Mouse (Mus musculus) left cerebral cortex, postnatal 10 days (tissue): ENCODE measurements at regions not wholly inside any gene's neighbourhood (a gene's known extent, or its start where the extent isn't known, plus 50 kb on each side); places are given as distances from the start of the nearest gene placed in this dataset.

Experiments used
- DNase-seq, 2 experiments: peaks; one replicate each; pipeline ENCODE4 v3.0.0; 2021 to 2022; ENCODE audit warnings: low spot score in 2 of 2, mixed read lengths in 1 of 2; ENCODE audit errors: extremely low spot score in 1 of 2
- intact Hi-C: fragments of 180-260 bp; cut with DNase I; formaldehyde crosslinking; loops from one replicate; pipeline ENCODE4 v1.15.1; 2025

DNA sequence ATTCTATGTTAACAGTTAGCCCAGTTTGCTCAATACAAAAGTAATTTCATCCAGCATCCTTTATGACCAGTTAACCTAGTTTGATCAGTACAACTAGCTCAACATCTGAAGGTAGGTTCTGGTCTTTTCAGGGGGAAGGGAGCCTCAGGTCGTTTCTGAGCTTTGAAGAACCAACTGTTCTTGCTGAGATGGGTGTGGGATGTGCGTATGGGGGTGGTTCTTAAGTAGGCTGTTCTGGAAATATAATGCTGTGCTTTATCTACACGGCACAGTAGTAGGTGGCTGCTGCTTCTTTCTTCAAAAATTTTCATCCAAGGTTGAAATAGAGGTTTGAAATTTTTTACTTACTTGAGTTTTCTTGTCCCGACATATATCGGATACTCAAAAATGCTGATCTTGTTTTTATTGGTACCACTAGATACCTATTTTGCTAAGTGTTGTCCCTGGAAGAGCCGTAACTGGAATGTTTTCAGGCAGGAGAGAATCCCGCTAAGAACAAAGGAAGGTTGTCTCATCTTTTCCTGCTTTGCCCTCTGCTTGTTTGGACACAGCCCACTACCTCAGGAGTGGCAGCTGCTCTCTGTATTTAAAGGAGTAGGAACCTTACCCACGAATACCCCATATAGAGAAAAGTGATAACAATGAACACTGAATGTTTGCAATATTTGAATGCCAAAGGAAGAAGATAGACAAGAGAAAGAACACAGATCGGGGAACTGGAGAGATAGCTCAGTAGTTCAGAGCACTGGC is 275.5 kb downstream of the Cdh10 start:
- intact Hi-C loops, result no loop called here

DNA sequence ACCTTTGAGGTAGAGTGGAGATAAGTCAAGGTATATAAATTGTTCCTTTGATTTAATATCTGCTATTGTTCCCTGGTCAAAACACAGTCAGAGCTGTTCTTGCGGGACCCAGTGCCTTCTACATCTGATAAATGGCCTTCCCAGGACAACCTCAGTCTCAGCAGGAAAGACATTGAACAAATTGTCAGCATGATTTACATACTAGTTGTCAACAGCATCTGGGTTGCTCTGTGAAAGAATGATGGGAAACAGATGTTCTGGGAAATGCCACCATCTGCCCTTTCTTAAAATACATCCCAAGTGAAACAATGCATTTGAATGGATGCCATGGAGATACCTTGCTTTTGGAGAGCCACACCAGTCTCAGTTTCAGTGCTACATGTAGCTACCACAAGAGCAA is 296.2 kb downstream of the Cdh10 start:
- no peak for DNase-seq
- intact Hi-C loops, result no loop called here

More for the DNA sequence above, 275.5 kb downstream of the Cdh10 start:
- DNase-seq, result no peak

DNA sequence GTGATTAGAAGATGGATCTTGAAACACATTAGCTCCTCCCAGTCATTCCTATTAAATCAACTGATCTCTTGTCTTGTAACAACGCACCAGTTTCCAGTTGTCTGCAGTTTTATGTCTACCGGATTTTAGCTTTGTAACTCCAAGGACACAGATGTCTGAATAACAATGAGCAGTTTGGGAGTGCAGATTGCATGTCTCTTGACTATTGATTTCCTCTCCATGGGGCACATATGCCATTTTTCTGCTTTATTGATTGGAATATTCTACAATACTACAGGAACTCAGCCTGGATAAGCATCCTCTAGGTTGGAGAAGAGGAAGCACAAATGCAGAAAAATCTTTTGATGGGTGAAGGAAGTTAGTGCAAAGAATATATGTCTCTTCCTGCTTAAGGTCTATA is 300.2 kb downstream of the Cdh10 start:
- intact Hi-C loops, result no loop called here
- DNase-seq, result no peak

DNA sequence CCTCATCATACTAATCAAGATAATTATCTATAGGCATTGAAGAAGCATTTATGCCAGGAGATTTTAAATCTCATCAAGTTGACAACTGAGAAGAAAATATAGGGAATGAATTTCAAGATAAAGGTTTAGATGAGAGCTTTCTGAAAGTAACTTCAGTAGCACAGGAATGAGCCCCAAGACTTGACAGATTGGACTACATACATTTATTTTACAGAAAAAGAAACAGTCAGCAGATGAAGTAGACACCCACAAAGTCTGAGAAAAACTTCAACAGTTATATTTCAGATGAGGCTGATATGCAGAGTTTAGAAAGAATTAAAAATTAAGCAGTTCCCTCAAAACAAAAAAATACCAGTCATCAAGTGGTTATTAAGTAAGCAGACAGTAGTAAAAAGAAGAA is 308.7 kb downstream of the Cdh10 start:
- intact Hi-C loops, result no loop called here
- no peak for DNase-seq

DNA sequence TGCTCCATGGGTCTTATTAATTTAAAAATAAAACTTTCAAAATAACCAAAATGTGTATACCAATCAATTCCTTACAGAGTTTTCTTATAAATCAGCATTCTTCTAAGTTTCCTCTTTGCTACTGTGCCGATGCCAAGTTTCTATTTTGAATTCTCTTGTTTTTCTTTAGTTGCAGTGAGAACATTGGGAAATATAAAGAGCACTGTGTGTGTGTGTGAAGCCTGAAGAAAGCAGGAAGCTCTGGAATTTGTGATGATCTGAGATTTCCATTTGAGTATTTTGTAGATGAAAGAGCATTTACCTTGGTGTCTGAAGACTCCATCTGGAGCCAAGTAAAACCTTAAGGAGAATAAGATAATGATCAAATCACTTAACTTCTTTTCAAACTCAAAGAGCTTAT is 310.6 kb downstream of the Cdh10 start:
- DNase-seq, result no peak
- intact Hi-C loops, result no loop called here

DNA sequence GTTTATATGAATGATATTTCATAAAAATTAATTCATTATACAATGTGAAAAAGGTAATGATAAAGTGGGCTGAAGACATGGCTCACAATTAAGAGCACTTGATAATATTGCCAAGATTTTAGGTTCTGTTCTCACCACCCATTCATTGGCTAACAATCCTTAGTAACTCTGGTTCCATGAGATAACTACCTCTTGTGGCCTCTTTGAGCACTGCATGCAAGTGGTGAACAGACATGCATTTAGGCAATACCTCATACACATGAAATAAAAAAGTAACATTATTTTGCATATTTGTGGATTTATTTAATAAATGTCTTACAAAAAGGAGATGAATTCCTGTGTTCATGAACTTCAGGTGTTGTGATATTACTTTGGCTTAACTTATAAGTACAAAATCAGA is 334.9 kb downstream of the Cdh10 start:
- DNase-seq, result no peak
- intact Hi-C loops, result no loop called here

DNA sequence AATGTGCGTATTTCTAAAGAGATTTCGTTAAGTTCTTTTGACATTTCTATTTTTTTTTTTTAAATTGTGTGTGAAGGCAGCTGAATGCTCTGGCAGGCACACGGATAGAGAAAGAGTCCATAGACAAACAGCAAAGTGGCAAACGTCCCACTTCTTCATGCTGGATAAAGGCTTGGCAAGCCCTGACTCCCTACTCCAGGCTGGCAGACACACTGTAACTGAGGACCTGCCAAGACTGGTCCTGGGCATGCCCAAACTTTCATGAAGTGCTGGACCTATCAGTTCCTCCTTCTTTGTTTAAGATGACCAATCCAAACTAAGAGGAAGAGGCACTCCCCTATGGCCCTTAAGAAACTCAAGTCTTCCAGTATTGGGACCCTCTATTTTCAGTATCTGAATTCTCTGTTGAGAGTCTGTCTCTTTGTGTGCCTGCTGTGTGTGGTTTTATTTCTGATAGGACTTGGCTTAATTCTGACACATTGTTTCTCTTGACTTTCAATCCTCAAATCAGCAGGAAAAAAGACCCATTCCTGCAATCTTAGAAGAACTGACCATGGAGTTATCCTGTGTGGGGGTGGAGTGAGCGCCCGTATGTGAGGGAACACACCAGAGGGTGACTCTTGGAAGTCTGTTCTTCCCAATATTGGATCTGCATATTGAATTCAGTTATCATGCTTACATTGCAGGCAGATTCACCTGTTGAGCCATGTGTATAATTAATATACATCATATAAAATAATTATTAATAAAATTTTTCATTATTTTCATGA is 343.6 kb downstream of the Cdh10 start:
- intact Hi-C loops, result no loop called here
- DNase-seq, result peak; percentile 37 to 65

DNA sequence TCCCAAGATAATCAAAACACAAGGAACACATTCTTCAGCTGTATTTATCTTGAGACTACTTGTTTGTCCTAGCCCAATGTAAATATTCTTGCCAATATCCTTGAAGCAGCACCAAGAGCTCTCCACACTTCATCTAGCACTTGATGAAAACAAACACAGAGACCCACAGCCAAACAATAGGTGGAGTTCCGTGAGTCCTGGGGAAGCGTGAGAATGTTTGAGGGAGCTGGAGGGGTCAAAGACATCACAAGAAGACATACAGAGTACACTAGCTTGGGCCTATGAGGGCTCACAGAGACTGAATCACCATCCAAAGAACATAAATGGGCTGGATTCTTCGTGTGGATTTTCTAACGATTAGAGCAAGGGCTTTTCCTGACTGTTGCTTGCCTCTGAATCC is 356.7 kb downstream of the Cdh10 start:
- DNase-seq, result no peak
- intact Hi-C loops, result no loop called here
